Mouse (Mus musculus) neutrophil, adult 65 days (primary cell): ENCODE measurements around the gene Eif2a. TPM values are rescaled to one million over a fixed set of nuclear protein-coding genes. Genes with fewer than 3 reads are reported as not detected.

Experiments used
- total RNA-seq: library from RNA; stranded (reverse); gene quantifications from 2 replicates; pipeline ENCODE4 v1.2.4, GENCODE M21; 2023

Gene Eif2a
- total RNA-seq = 29.0 and 32.7 TPM in 2 replicates

DNA sequence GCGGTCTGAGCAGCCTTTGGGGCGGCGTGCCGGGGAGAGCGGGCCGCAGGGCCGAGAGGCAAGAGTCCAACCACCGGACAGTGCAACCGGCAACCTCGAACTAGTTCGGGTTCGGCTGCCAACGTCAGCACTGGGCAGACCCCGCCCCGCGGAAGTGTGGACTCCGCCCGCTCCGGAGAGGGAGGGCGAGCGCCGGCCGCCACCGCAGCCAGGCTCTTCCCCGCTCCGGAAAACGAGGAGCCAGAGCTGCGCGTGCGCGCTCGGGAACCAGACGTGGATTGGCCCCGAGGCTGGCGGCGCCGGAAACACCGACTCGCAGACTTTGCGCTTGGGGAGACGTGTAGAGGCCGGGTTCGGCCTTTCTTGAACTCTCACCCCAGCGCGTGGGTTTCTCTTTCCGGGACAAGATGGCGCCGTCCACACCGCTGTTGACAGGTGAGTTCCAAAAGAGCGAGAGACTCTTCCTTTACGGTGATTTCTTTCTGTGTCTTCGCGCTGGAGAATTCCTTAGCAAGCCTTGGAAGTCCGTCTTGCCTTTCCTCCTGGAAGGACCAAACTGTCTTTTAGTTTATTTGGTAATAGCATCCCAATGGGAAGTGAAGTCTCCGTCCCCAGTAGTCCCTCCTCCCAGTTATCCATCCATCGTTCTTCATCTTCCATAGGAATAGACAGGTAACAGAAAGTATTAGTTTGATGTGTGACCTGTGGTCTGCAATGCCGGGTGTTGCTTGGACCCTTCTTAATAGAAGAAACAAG is at the start of gene Eif2a, which contains the start of gene Serp1:
TSS of gene Eif2a (plus strand) at position 170 of the 756 bp plus-strand sequence.
TSS of gene Serp1 (minus strand) at position 241 of the 756 bp plus-strand sequence.

GRCm38 (mm10) chr3:58576137-58577066 is 50.8 kb downstream of the Eif2a start, which contains the start of gene Selenot:
Gene Selenot, plus strand, starts transcription at chr3:58576636.

Other genes with a start within 250 kb of the Eif2a start
- 36.6 and 54.5 TPM in 2 replicates for gene Tsc22d2, start 111.1 kb upstream of the Eif2a start, total RNA-seq
- 101 and 109 TPM in 2 replicates for gene Serp1, start 71 bp downstream of the Eif2a start, total RNA-seq
- 81.2 and 81.8 TPM in 2 replicates for gene Selenot, start 50.8 kb downstream of the Eif2a start, total RNA-seq
- gene Erich6, start 111.4 kb downstream of the Eif2a start, total RNA-seq = not detected in 2 replicates
- gene Siah2, start 166.6 kb downstream of the Eif2a start, total RNA-seq = 19.2 and 22.1 TPM in 2 replicates